Mouse (Mus musculus) megakaryocyte, adult 5-6 weeks (primary cell): Measurements from ENCODE around the gene Sphk2. TPM values are rescaled to one million over a fixed set of nuclear protein-coding genes. Genes with fewer than 3 reads are reported as not detected.

Experiments
- ATAC-seq: 2 replicates; pipeline ENCODE4 v1.8.0; 2016; ENCODE audit warnings: mild to moderate bottlenecking, inconsistent platforms; ENCODE audit not compliant: poor library complexity, severe bottlenecking
- total RNA-seq, 2 experiments: library from RNA; stranded (forward) in 1 of 2; stranded (reverse) in 1 of 2; fragments of 153-499, 151-499 nt in 1 of 2; fragments of 221-1000, 200-1000 nt in 1 of 2; gene quantifications; 2 replicates each; pipeline versions ENCODE4 v1.2.3 to v1.2.4; 2015 to 2017

Sphk2 gene
- total RNA-seq, 2 experiments from 2014 or later = 13.7 to 14.6 TPM

DNA sequence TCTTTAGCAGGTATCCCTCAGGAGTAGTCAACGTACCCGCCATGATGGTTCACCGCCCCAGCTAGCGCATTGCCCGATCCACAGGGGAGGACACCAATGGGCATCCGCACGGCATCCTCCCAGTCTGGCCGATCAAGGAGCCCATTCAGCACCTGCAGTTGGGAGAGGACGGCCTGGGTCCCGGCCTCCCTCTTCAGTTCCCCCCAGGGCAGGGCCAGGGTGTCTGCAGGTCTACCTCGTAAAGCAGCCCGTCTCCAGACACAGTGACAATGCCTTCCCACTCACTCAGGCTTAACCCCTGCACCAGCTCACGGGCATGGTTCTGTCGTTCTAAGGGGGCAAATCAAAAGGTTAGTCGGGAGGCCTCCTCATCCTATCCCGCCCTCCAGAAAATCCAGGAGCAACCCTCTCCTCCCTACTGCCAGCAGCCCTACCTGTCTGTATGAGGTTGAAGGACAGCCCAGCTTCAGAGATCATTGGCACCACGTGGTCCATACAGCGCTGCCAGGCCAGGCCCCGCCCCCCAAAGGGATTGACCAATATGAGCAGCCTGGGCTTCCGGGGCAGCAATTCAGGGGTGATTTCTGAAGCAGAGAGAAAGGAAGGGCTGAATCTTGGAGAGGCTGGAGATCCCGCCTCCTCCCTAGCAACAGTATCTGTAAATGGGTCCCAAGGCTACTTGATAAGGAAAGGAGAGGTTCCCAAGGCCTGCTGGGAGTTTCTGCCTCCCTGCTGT is 5.6 kb downstream of the Sphk2 start:
- ATAC-seq = no peak

DNA sequence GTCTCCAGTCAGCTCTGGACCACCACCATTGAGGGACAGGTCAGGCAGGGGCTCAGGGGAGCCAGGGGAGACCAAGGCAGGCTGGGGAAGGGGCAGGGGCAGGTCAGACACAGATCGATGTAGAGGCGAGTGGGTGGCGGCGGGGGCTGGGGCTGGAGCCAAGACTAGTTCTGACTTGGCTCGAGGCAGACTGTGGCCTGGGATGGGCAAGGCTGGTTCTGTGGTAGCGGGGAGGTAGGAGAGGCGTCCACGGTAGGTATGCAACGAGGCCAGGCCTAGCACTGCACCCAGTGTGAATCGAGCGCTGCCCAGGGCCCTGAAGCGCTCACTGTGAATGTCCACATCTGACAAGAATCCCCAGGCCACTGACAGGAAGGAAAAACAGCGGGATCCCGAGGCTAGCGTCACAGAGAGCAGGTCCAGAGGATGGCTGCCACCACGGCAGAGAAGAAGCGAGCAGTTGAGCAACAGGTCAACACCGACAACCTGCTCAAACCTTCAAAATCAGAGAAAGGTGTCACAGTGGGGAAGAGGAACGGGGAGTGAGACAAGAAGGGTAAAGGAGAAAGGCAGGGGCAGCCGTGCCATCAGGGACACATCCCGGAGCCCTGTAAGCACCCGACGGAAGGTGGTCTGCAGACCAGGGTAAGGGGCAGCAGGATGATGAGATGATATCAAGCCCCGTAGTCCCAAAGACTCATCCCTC is 6.3 kb downstream of the Sphk2 start:
- no peak for ATAC-seq

DNA sequence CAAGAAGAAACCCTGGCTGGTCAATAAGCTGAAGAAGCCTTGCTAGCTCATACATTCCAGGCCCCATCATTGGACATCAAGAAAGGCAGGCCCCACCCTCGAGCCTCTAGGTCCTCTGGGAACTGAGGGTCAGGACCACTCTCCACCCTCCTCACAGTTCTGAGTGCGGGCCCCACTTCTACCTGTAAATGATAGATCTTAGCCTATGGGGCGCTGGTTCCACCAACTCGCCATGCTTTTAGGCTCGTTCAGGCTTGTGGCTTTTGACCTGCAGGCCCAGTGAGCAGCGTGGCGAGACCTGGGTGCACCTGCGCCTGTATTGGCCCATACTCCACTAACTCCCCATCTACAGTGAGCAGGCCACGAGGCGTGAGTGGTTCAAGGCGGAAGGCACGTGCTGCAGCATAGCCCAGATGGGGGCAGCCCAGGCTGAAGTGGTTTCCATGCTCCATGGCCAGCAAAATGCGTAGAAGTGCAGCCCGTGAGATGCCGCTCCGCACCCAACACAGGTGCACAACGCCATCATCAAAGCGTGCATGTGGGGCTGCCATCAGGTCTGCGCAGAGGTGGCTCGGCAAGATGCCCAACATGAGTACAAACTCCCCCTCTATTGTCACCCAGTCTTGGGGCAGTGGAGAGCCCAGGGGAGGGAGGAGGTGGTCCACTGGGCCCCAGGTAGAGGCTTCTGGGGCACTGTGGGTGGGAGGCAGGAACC is 7.2 kb downstream of the Sphk2 start:
- no peak for ATAC-seq

DNA sequence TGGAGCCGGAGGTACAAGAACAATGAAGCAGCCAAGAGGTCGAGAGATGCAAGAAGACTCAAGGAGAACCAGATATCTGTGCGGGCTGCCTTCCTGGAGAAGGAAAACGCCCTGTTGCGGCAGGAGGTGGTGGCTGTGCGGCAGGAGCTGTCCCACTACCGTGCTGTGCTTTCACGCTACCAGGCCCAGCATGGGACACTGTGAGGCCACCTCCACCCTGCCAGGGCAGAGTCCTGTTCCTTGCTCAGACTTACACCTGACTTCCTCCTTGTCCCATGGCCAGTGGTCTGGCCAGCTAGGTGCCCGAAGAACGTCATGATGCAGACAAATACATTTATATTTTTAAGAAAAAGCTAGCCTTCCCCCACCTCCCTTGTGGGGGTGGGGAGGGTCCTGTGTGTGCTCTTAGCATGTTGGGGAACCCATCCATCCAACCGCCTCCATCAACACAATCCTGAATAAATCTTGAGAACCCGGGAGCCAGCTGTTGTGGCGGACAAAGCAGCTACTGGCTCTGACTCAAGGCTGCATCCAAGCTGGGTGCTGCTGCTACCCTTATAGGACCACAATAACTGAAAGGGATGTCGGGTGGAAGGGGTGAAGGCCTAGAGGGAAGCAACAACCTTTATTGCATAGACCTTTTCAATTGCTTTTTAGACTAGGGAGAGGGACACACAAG is 8.0 kb downstream of the Sphk2 start:
- ATAC-seq = no peak

DNA sequence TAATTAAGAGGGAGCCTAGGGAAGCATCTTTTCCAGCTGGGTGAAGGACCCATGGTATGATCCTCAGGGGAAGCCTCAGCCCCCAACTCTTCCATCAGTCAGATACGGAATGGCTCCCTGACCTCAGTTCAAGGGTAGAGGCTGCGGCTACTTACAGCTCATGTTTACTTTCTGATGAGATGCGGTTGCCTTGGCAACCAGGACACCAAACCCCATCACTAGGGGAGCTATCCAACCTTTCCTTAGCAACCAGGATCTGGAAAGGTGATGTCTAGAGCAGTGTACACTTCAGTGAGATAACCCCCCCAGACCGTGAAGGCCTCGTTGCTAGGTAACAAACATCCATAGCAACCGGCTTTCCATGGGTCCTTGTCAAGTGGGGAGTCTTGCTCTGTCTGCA is 8.8 kb downstream of the Sphk2 start:
- ATAC-seq = no peak

DNA sequence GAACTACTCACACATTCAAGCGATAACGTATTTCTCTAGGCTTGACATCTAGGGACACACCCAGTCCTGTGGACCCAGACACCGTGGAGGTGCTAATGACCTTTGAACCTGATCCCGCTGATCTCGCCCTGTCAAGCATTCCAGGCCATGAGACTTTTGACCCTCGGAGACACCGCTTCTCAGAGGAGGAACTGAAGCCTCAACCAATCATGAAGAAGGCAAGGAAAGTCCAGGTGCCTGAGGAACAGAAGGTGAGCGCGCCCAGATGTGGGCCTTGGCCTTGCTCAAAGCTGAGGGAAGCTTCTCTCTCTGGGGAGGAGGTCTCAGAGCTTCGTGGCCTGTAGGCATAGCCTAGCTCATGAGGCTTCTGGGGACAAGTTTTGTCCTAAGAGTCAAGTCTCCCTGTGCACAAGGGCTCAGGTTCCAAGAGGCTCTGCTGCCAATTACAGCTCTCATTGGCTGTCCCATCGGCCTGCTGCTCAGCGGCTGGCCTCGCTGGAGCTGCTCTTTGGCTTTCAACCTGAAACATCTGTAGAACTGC is 9.5 kb downstream of the Sphk2 start:
- 0 out of 2 replicates have a peak, but pooled peaks have one; percentile 3 for ATAC-seq

DNA sequence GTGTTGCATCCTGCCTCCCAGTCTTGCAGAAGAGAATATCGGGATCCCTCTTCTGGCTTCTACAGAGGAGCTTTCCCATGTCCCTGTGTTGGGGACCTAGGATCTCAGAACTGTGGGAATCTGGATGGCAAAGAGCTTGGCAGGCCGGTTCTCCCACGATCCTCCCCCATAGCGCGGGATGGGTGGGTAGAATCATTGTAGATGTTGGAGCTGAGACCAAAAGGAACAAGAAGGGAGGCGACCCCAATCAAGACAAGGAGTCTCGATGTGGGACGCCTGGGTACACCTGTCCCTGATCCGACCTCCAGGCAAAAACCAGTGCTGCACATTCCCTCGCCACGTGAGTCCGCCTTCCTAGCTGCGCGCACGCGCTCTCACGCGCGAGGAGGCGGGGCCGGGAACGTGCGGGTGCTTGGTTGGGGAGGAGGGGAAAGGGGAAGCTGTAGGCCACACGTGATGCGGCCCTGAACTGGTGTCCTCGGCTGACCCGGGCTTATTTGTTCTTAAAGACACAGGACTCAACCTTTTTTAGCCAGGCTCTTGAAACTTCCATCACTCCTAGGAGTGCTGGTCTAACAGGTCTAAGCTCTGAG is 10.3 kb downstream of the Sphk2 start:
- peak; percentile 64 for ATAC-seq

DNA sequence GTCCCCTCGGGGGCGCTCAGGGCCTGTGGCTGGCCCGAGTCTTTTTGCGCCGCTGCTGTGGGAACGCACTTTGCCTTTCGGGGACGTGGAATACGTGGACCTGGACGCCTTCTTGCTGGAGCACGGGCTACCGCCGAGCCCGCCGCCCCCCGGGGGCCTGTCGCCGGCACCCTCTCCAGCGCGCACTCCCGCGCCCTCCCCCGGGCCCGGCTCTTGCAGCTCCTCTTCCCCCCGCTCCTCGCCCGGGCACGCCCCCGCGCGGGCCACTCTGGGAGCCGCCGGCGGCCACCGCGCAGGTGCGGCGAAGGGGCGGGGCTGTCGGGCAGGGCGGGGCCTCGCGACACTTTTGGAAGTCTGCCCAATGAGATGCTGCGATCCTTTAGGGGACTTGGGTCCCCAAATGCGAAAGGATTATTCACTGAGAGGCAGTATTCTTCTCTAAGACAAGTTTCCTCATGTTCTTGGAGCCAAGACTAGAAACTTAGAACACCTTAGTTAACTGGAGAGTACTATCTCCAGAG is 11.0 kb downstream of the Sphk2 start:
- peak; percentile 23 for ATAC-seq

DNA sequence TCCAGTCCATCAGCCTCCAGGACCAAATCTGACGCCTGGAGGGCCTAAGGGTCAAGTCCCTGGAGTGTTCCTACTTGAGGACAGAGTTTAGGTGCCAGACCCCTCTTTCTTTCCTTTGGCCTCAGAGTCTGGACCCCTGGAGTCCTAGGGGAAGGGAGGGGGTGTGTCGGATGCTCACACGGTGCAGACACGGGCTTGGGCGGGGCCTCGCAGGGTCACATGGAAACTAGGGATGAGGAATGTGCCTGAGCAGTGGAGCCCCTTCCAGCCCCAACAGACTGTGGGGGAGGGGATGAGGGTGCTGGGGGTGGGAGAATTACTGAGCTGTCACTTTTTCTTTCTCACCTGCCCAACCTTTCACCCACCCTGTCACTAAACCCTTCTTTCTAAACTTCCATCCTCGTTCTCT is 11.9 kb downstream of the Sphk2 start:
- no peak for ATAC-seq

DNA sequence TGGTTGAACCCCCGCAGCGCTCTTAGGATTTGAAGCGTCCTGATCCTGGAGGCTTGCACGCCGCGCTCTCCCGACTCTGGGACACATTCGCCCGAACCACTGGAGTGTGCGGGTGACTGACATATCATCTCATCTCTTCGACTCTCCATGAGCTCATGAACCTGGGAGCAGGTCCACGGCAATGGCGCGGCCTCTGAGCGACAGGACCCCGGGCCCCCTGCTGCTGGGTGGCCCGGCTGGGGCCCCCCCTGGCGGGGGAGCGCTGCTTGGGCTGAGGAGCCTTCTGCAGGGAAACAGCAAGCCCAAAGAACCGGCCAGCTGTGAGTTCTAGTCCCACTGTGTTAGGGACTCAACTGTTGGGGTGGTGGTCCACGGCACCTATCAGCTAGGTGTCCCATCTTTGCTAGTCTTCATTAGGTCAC is 12.3 kb downstream of the Sphk2 start:
- no peak for ATAC-seq

DNA sequence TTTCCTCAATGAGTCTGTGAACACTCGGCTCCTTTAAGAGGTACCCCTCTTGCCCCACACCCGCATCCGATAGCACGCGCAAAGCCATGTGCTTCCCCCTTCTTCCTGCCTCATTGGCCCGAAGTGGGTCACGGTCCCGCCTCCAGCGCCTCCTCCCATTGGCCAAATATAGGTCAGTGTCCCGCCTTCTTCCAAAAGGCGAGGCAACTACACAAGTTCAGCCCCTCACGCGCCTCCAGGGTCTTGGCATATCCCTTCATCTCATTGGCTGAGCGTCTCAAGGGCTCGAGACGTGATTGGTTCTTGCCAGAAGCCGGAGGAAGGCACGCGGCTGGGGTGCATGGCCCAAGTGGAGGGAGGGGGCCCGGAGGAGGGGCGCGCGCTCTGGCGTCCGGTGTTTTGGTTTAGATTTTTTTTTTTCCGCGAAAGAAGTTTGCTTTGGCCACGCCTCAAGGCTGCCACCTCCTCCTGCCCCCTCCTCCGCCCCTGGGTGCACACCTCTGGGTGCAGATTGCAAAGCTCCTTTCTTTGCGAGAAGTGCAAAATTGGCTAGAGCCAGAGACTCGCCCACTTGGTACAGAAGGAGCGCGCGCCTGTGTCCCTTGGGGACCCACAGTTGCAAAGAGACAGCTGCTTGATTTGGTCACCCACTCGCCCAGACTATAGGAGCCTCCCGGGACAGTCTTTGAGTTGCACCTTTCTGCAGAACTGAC is 12.9 kb downstream of the Sphk2 start, which contains the start of gene Dbp:
TSS of gene Dbp (plus strand) at position 359 of the 713 bp plus-strand sequence.
- peak; percentile 77 for ATAC-seq

DNA sequence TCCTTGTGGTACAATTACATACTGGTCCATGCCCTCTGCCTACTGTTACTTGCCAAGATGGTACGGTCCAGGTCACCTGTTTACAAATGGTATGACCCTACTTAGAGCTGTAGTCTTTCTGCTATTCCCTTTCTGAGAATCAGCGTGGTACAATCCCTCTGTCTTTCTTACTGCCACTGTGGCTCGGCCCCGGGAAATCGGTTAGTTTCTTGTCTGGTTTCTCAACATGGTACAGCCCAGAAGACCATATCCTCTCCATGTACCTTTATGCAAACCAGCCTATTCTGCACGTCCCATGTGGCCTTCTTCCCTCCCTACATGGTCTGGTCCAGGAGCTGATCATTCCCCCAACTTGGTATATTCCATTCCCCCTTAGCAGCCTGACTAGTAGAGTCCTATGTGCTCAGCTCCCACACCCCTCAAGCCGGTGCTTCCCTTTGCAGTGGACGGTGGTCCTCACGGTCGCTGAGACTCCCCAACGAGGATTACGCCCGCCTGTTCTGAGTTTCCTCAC is 13.7 kb downstream of the Sphk2 start:
- no peak for ATAC-seq

DNA sequence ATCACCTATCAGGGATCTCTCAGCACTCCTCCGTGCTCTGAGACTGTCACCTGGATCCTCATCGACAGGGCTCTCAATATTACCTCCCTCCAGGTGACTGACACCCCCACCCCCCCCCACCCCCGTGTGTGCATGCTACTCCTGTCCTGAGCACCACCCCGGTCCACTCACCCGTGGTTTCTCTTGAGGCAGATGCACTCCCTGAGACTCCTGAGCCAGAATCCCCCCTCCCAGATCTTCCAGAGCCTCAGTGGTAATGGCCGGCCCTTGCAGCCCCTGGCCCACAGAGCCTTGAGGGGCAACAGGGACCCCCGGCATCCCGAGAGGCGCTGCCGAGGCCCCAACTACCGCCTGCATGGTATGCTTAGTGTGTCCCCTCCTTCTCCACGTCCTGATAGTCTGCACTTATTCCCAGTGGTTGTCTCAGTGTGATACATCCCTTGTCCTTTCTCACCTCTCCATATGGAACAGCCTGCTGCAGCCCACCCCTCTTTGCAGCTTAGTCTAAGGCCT is 14.2 kb downstream of the Sphk2 start:
- no peak for ATAC-seq

DNA sequence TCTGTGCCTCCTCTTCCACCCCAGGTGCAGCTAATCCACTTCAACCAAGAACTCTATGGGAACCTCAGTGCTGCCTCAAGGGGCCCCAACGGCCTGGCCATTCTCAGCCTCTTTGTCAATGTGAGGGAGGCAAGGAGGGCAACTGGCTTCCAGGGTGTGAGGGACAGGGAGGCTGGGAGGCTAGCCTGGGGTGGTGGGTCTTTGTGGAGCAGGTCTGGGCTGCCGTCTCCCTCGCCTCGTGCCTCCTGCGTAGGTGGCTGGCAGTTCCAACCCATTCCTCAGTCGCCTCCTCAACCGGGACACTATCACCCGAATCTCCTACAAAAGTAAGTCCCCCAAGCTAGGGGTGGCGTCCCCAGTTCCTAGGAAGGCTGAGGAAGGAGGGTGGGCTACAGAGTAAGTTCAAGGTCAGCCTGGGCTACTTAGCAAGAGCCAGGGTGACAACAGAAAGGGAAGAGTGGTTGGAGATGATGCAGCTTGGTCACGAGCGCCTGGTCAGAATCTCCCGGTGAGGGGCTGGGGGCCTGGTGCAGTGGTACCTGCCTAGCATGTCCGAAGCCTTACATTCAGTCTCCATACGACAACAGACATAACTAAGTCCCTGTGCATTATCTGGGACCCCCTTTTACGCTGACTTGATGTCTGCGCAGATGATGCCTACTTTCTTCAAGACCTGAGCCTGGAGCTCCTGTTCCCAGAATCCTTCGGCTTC is 14.8 kb downstream of the Sphk2 start:
- no peak for ATAC-seq

DNA sequence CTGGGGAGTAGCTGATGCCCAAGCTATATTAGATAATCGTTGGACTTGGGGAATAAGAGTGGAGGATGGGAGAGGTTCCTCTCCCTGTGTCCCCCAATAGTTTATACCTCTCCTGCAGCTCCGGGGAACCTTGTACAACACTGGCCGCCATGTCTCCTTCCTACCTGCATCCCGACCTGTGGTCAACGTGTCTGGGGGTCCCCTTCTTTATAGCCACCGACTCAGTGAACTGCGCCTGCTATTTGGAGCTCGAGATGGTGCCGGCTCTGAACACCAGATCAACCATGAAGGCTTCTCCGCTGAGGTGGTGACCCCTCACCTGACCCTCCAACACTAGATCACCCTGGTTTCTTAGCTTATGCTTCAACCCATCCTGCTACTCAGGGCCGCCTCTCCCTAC is 15.5 kb downstream of the Sphk2 start:
- no peak for ATAC-seq

DNA sequence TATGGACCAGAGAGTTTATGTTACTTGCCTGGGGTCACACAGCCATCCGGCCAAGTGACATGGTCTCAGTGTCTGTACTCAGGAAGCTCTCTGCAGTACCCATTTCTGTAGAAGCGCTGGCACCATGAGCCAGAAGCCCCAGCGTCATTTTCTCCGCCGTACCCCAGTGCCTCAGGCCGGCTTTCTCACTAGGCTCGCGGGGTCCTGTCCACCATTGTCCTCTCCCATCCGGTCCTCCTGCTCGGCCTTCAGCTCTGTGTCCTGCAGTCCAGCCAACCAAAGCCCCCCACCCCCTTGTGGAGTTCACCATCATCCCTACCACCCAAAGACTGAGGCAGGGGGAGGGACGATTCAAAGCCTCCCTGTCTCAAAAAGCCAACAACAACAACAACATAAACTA is 16.2 kb downstream of the Sphk2 start:
- no peak for ATAC-seq

DNA sequence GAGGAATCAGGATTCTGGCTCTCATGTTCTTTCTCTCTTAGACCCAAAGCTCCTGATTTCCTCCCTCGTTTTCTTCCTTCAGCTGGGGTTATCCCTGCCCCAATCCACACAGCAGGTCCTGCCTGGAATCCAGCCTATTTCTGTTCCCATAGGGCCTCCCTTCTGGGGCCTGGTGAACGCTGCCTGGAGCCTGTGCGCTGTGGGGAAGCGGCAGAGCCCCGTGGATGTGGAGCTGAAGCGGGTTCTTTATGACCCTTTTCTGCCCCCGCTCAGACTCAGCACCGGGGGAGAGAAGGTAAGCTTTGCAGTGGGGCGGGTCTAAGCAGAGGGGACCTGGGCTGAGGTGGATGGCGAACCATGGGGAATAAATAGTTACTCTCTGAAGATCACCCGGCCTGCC is 16.7 kb downstream of the Sphk2 start:
- ATAC-seq = no peak

DNA sequence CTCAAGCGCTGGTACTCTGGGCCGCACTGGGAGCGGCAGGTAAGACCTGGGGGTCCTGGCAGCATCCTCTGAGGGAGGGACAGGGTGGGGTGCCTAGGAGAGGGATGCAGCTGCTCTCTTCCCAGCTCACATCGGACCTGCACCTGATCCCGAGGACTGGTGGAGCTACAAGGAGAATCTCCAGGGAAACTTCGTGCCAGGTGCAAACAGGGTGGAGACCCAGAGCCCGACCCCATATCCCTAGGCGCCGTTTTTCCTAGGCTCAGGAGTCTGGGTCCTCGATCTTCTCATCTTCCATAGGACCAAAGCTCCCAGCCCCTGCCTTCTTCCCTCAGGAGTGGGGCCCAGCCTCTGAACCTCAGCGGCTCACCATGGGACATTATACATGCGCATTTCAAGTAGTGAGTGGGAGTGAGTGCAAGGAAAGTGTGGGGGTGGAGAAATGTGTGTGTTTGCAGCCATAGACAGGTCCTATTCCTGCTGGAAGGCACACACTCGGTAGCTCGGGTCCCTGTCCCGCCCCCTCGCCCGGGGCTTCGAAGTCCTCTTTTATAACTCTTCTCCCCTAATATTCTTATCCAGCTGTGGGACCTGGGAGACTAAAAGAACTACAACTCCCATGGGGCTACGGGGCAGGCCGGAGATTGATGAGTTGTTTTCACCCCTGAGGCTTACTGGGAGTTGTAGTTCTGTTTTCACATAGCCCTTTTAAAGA is 17.3 kb downstream of the Sphk2 start:
- ATAC-seq = peak; percentile 36
